Comparison of ENCODE assay signal across 9 mouse cellular contexts in the genomic region with DNA sequence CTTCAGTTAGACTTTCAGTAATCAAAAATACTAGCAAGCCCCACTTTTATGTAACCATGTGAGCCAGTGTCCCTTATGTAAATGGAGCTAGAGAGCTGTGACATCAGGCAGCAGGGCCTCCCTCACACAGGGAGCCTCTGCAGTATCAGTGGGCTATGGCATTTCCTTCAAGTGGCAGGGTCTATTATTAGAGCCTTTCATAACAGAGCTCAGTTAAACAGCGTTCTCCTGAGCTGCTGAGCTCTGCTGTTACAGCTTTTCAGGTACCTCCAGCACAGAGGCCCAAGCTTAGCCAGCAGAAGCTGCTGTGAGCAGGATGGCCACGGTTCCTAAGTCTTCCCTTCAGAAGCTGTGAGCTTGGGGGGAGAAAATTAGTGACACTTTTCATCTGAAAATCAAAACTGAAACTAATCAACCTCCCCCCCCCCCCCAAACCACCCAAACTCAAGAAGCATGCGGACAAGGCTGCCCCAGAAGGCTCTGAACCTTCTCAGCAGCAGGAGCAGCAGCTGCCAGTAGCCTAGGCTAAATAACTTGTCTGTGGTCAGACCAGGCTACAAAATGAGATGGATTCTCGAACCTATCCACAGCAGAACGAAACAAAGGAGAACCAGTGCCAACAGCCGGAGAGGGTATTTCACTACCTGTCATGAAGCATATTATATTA. TPM values are rescaled to one million over a fixed set of nuclear protein-coding genes. Genes with fewer than 3 reads are reported as not detected.
DNase-seq lines count a peak whose midpoint lies in the region; ATAC-seq and TF ChIP-seq lines count a peak whose summit lies in the region.
"Had no signal": no experiment of that assay in that cellular context is flagged by ENCODE, and none has a peak within 500 bp of the region (broad histone marks: within the 10 kb centered on the region; RNA-seq: fewer than 3 reads in every experiment).

No protein-coding gene starts in this region.

- no peaks in the 10 kb centered on the region for H3K9me3 ChIP-seq in lung, embryonic 14.5 days (ENCODE audit: low read depth, low read length)
- no peaks in the 10 kb centered on the region for H3K9me3 ChIP-seq in forebrain, embryonic 12.5 days
- no peaks in the 10 kb centered on the region for H3K9me3 ChIP-seq in intestine, postnatal 0 days (ENCODE audit: control insufficient read depth)
- H3K9me3 ChIP-seq: neural tube, embryonic 13.5 days had no signal

- ATAC-seq in lung, embryonic 14.5 days (ENCODE audit: insufficient read depth): no peak
- 0 out of 2 replicates have a peak, but pooled peaks have one; percentile 63 for ATAC-seq in forebrain, embryonic 12.5 days (ENCODE audit: low FRiP score)
- 0 out of 2 replicates have a peak, but pooled peaks have one; percentile 39 for ATAC-seq in megakaryocyte progenitor cell, adult 5-6 weeks (replicated peaks; ENCODE audit: poor library complexity)
- ATAC-seq in cerebellum, adult (ENCODE audit: insufficient number of reproducible peaks, low FRiP score, low TSS enrichment): no peak; the same call in 1 of the 2 replicates
- no peak for ATAC-seq in intestine, postnatal 0 days

- no peak overlapping the region for H3K4me3 ChIP-seq in lung, embryonic 14.5 days (ENCODE audit: low read depth, low read length)
- no peak overlapping the region for H3K4me3 ChIP-seq in forebrain, embryonic 12.5 days (replicated peaks)
- H3K4me3 ChIP-seq in intestine, postnatal 0 days (ENCODE audit: low read depth, low read length): no peak overlapping the region
- H3K4me3 ChIP-seq: neural tube, embryonic 13.5 days had no signal

- no peak overlapping the region for H3K4me2 ChIP-seq in lung, embryonic 14.5 days
- H3K4me2 ChIP-seq in forebrain, embryonic 12.5 days: no peak overlapping the region
- H3K4me2 ChIP-seq in intestine, postnatal 0 days (replicated peaks; ENCODE audit: low read depth): no peak overlapping the region
- H3K4me2 ChIP-seq: neural tube, embryonic 13.5 days had no signal

- DNase-seq in lung, embryonic 14.5 days: peak; percentile 37
- no peak for DNase-seq in lung, postnatal 14 days
- DNase-seq in heart, postnatal 4 days: peak; percentile 32
- no peak for DNase-seq in urinary bladder, postnatal 4 days (ENCODE audit: low spot score in 2 of 2)

- WGBS in lung, embryonic 14.5 days: 56% methylated on average over 6 of the region's 6 CpGs
- WGBS in forebrain, embryonic 12.5 days: 62% methylated on average over 6 of the region's 6 CpGs
- 63% methylated on average over 6 of the region's 6 CpGs for WGBS in intestine, postnatal 0 days

- no peaks in the 10 kb centered on the region for H3K27me3 ChIP-seq in lung, embryonic 14.5 days (ENCODE audit: insufficient read depth, low read length)
- H3K27me3 ChIP-seq in forebrain, embryonic 12.5 days: no peaks in the 10 kb centered on the region
- no peaks in the 10 kb centered on the region for H3K27me3 ChIP-seq in intestine, postnatal 0 days (replicated peaks; ENCODE audit: control insufficient read depth, insufficient read depth, low read length)
- H3K27me3 ChIP-seq: neural tube, embryonic 13.5 days had no signal

- peak overlapping the region; percentile 22; the same call in 1 of the 2 replicates for H3K9ac ChIP-seq in lung, embryonic 14.5 days
- no peak overlapping the region; the same call in 1 of the 2 replicates for H3K9ac ChIP-seq in forebrain, embryonic 12.5 days
- H3K9ac ChIP-seq in intestine, postnatal 0 days (ENCODE audit: low read depth, low read length): no peak overlapping the region
- H3K9ac ChIP-seq: neural tube, embryonic 13.5 days had no signal

- H3K36me3 ChIP-seq in lung, embryonic 14.5 days (ENCODE audit: insufficient read depth): peaks cover 4% of the 10 kb centered on the region; the same call in 1 of the 2 replicates
- H3K36me3 ChIP-seq in forebrain, embryonic 12.5 days (replicated peaks): no peaks in the 10 kb centered on the region
- no peaks in the 10 kb centered on the region for H3K36me3 ChIP-seq in intestine, postnatal 0 days (ENCODE audit: control insufficient read depth, insufficient read depth)
- H3K36me3 ChIP-seq: neural tube, embryonic 13.5 days had no signal

- no peaks in the 10 kb centered on the region for H3K4me1 ChIP-seq in lung, embryonic 14.5 days (ENCODE audit: insufficient read depth)
- peaks cover 19% of the 10 kb centered on the region for H3K4me1 ChIP-seq in forebrain, embryonic 12.5 days
- 0 out of 2 replicates have a peak, but pooled peaks cover 2% of the 10 kb centered on the region for H3K4me1 ChIP-seq in intestine, postnatal 0 days (replicated peaks; ENCODE audit: control insufficient read depth, insufficient read depth, low read length)

- H3K27ac ChIP-seq in lung, embryonic 14.5 days (ENCODE audit: low read depth): peak overlapping the region; percentile 66; the same call in 1 of the 2 replicates
- peak overlapping the region; percentile 26; the same call in 1 of the 2 replicates for H3K27ac ChIP-seq in forebrain, embryonic 12.5 days
- H3K27ac ChIP-seq in intestine, postnatal 0 days (ENCODE audit: low read depth, low read length): no peak overlapping the region
- H3K27ac ChIP-seq: neural tube, embryonic 13.5 days had no signal

- no peak for TF ChIP-seq CTCF in lung, embryonic 14.5 days (IDR thresholded peaks at IDR 0.05; ENCODE audit: low read depth)
- TF ChIP-seq CTCF in intestine, postnatal 0 days (IDR thresholded peaks at IDR 0.05; ENCODE audit: low read depth): no peak

RNA-seq across cellular contexts. Expression of gene Zfp706, which starts 20.2 kb away (rescaled TPM):
- polyA plus RNA-seq in lung, embryonic 14.5 days (2014; fragmentation: Nextera tagmentation; extraction: Ambion mirVana): 417 and 428 TPM in 2 replicates
- 463 and 489 TPM in 2 replicates for polyA plus RNA-seq in forebrain, embryonic 12.5 days (2016; fragmentation: Nextera tagmentation; extraction: Ambion mirVana)
- 100 to 1,000 TPM; 234 to 247 TPM for total RNA-seq in heart, postnatal 4 days (2021)
- 403 and 471 TPM in 2 replicates for total RNA-seq in megakaryocyte progenitor cell, adult 5-6 weeks (2015)
- total RNA-seq in megakaryocyte progenitor cell, adult 5-6 weeks (2017): 93.6 and 95.9 TPM in 2 replicates
- 609 and 618 TPM in 2 replicates for polyA plus RNA-seq in intestine, postnatal 0 days (2015; fragmentation: Nextera tagmentation; extraction: Ambion mirVana)

Comparison
In these comparisons a context has a peak if more than half of its experiments do, and no peak if none do; other contexts are left out.
1. DNase-seq: peak in lung, embryonic 14.5 days (single experiment) and heart, postnatal 4 days (single experiment); none in lung, postnatal 14 days (single experiment) and urinary bladder, postnatal 4 days (0 of 2).
2. ATAC-seq: peak in forebrain, embryonic 12.5 days (single experiment) and megakaryocyte progenitor cell, adult 5-6 weeks (single experiment); none in lung, embryonic 14.5 days (single experiment), cerebellum, adult (single experiment) and intestine, postnatal 0 days (single experiment).